Mouse (Mus musculus) CH12.LX (cell line): Measurements from ENCODE around the gene Lrrc4. TPM values are rescaled to one million over a fixed set of nuclear protein-coding genes. Genes with fewer than 3 reads are reported as not detected.

Experiments
- DNase-seq: peaks from one replicate; pipeline ENCODE4 v3.0.0-alpha.2; 2013; ENCODE audit errors: extremely low read depth
- H3K27ac ChIP-seq: 2 replicates; pipeline ENCODE4 v1.5.1; 2012; ENCODE audit warnings: low read depth, mild to moderate bottlenecking, control low read depth, moderate library complexity; ENCODE audit not compliant: insufficient read depth
- H3K27me3 ChIP-seq: replicated peaks from 2 replicates; pipeline ENCODE3; 2012; ENCODE audit warnings: inconsistent platforms
- H3K36me3 ChIP-seq, 2 experiments: replicated peaks in 1 of 2; 2 replicates each; pipeline versions ENCODE3 to v1.6.1; 2012; ENCODE audit warnings: inconsistent platforms in 1 of 2, low read length in 1 of 2, mild to moderate bottlenecking in 1 of 2, mixed read lengths in 1 of 2, moderate library complexity in 1 of 2; ENCODE audit not compliant: control insufficient read depth in 1 of 2, insufficient read depth in 1 of 2
- H3K4me1 ChIP-seq, 2 experiments: 2 replicates each; pipeline ENCODE4 v1.6.1; 2012; ENCODE audit warnings: inconsistent platforms in 1 of 2, moderate library complexity in 1 of 2; ENCODE audit not compliant: insufficient read depth in 2 of 2, control insufficient read depth in 1 of 2
- H3K4me2 ChIP-seq: 2 replicates; pipeline ENCODE4 v1.6.1; 2012; ENCODE audit warnings: low read depth, mild to moderate bottlenecking, control low read depth; ENCODE audit not compliant: poor library complexity, insufficient read depth, severe bottlenecking
- H3K4me3 ChIP-seq, 3 experiments: fragments of 150-350 bp in 1 of 3; sonication (generic) in 1 of 3; replicated peaks in 1 of 3; 2 replicates each; pipeline versions ENCODE3 to v1.5.1; 2011 to 2012; ENCODE audit warnings: low read depth in 2 of 3, low read length in 2 of 3, mild to moderate bottlenecking in 2 of 3, moderate library complexity in 2 of 3, control low read depth in 1 of 3, improper control_type of control experiment in 1 of 3, inconsistent platforms in 1 of 3, mixed read lengths in 1 of 3; ENCODE audit not compliant: poor library complexity in 1 of 3
- H3K79me2 ChIP-seq: replicated peaks from 2 replicates; pipeline ENCODE4 v1.6.1; 2012; ENCODE audit warnings: mild to moderate bottlenecking, moderate library complexity; ENCODE audit not compliant: control insufficient read depth, poor library complexity, insufficient read depth, severe bottlenecking; ENCODE audit errors: extremely low read depth
- H3K9ac ChIP-seq: 2 replicates; pipeline ENCODE4 v1.6.1; 2012; ENCODE audit warnings: low read depth, mild to moderate bottlenecking, control low read depth, moderate library complexity; ENCODE audit not compliant: insufficient read depth
- H3K9me3 ChIP-seq: replicated peaks from 2 replicates; pipeline ENCODE3; 2012; ENCODE audit warnings: low read length, inconsistent platforms, mixed read lengths
- BHLHE40 ChIP-seq: IDR thresholded peaks from 2 replicates; pipeline ENCODE4 v1.6.1; 2011; ENCODE audit warnings: mild to moderate bottlenecking, low read depth, low read length, improper control_type of control experiment
- CHD1 ChIP-seq: IDR thresholded peaks from 2 replicates; pipeline ENCODE4 v1.6.1; 2012; ENCODE audit warnings: low read depth, low read length, improper control_type of control experiment, inconsistent platforms
- E2F4 ChIP-seq: IDR thresholded peaks from 2 replicates; pipeline ENCODE4 v1.6.1; 2011; ENCODE audit warnings: low read depth, low read length, improper control_type of control experiment; ENCODE audit not compliant: insufficient replicate concordance
- GABPA ChIP-seq: IDR thresholded peaks from 2 replicates; pipeline ENCODE4 v1.6.1; 2012; ENCODE audit warnings: low read depth, low read length, improper control_type of control experiment, inconsistent platforms; ENCODE audit not compliant: insufficient replicate concordance
- KAT2A ChIP-seq: IDR thresholded peaks from 2 replicates; pipeline ENCODE4 v1.6.1; 2012; ENCODE audit warnings: low read length, improper control_type of control experiment, inconsistent platforms; ENCODE audit not compliant: insufficient replicate concordance
- MAX ChIP-seq: IDR thresholded peaks from 2 replicates; pipeline ENCODE4 v1.6.1; 2011; ENCODE audit warnings: low read length, improper control_type of control experiment
- MAZ ChIP-seq: IDR thresholded peaks from 2 replicates; pipeline ENCODE4 v1.6.1; 2012; ENCODE audit warnings: low read depth, mild to moderate bottlenecking, inconsistent platforms, low read length, improper control_type of control experiment, moderate library complexity
- MXI1 ChIP-seq: IDR thresholded peaks from 2 replicates; pipeline ENCODE4 v1.6.1; 2011; ENCODE audit warnings: mild to moderate bottlenecking, low read depth, low read length, improper control_type of control experiment
- MYC ChIP-seq: IDR thresholded peaks from 2 replicates; pipeline ENCODE4 v1.6.1; 2011; ENCODE audit warnings: low read depth, mild to moderate bottlenecking, improper control_type of control experiment, low read length
- NRF1 ChIP-seq: IDR thresholded peaks from 2 replicates; pipeline ENCODE4 v1.6.1; 2014; ENCODE audit warnings: low read depth, mild to moderate bottlenecking, inconsistent platforms, low read length, improper control_type of control experiment, moderate library complexity
- PAX5 ChIP-seq: IDR thresholded peaks from 2 replicates; pipeline ENCODE4 v1.6.1; 2012; ENCODE audit warnings: low read length, inconsistent platforms, mixed read lengths
- RAD21 ChIP-seq: IDR thresholded peaks from 2 replicates; pipeline ENCODE4 v1.6.1; 2011; ENCODE audit warnings: low read depth, mild to moderate bottlenecking, low read length, improper control_type of control experiment, moderate library complexity
- RCOR1 ChIP-seq: conservative IDR thresholded peaks from 2 replicates; pipeline ENCODE4 v1.6.1; 2012; ENCODE audit warnings: low read depth, mild to moderate bottlenecking, inconsistent platforms, low read length, improper control_type of control experiment
- SIN3A ChIP-seq: IDR thresholded peaks from 2 replicates; pipeline ENCODE4 v1.6.1; 2012; ENCODE audit warnings: low read length, improper control_type of control experiment, inconsistent platforms
- SMC3 ChIP-seq: IDR thresholded peaks from 2 replicates; pipeline ENCODE4 v1.6.1; 2011; ENCODE audit warnings: low read depth, low read length, improper control_type of control experiment
- UBTF ChIP-seq: IDR thresholded peaks from 2 replicates; pipeline ENCODE4 v1.6.1; 2012; ENCODE audit warnings: low read depth, mild to moderate bottlenecking, inconsistent platforms, low read length, improper control_type of control experiment, moderate library complexity
- USF1 ChIP-seq: IDR thresholded peaks from 2 replicates; pipeline ENCODE4 v1.6.1; 2014; ENCODE audit warnings: low read depth, mild to moderate bottlenecking, inconsistent platforms, low read length, improper control_type of control experiment
- ZC3H11A ChIP-seq: IDR thresholded peaks from 2 replicates; pipeline ENCODE4 v1.6.1; 2012; ENCODE audit warnings: low read depth, mild to moderate bottlenecking, inconsistent platforms, low read length, improper control_type of control experiment
- ZNF384 ChIP-seq: IDR thresholded peaks from 2 replicates; pipeline ENCODE4 v1.6.1; 2012; ENCODE audit warnings: low read depth, low read length, improper control_type of control experiment, inconsistent platforms
- dilution Hi-C: fragments of 300-500 bp; cut with MboI; formaldehyde crosslinking; loops from 2 replicates; pipeline ENCODE4 v1.14.3; 2020; ENCODE audit warnings: low sequenced_read_pairs; ENCODE audit not compliant: extremely low pct_unique_long_range_greater_than_20kb, extremely low pct_ligation_motif_present
- in situ Hi-C: fragments of 300-500 bp; cut with MboI; formaldehyde crosslinking; loops from 3 replicates; pipeline ENCODE4 v1.14.3; 2019; ENCODE audit warnings: low sequenced_read_pairs, low pct_ligation_motif_present, low pct_unique_long_range_greater_than_20kb, mixed read lengths
- polyA plus RNA-seq: library from polyadenylated mRNA; unstranded; fragments of >175 nt; gene quantifications from 2 replicates; pipeline ENCODE4 v1.2.1, GENCODE M21; 2012; ENCODE audit warnings: low read depth; ENCODE audit not compliant: insufficient read length
- total RNA-seq, 2 experiments: library from RNA; depleted of rRNA; stranded (reverse); fragments of 300-350 nt in 1 of 2; fragments of >200 nt in 1 of 2; gene quantifications; 2 replicates each; pipeline ENCODE4 v1.2.3; 2012 to 2014

Lrrc4 gene
- total and polyA plus RNA-seq, 3 experiments, result 0.09 to 0.55 TPM; not detected in 1

GRCm38 (mm10) chr6:28854598-28854997 is 23.1 kb upstream of the Lrrc4 start:
- H3K36me3 ChIP-seq, result peaks cover 29 to 84% of the 10 kb centered on the region in 2 experiments
- peaks cover 0 to 24% of the 10 kb centered on the region in 2 experiments; a peak in 2 of 4 replicates for H3K4me1 ChIP-seq

GRCm38 (mm10) chr6:28853654-28854053 is 22.1 kb upstream of the Lrrc4 start:
- no peak for TF ChIP-seq USF1
- TF ChIP-seq ZC3H11A, result no peak
- TF ChIP-seq CHD1, result no peak
- no peak for TF ChIP-seq MAZ
- no peak for TF ChIP-seq NRF1
- TF ChIP-seq MXI1, result no peak
- TF ChIP-seq KAT2A, result no peak
- TF ChIP-seq BHLHE40, result no peak
- no peak for TF ChIP-seq GABPA
- TF ChIP-seq E2F4, result no peak
- no peak for TF ChIP-seq SMC3
- no peak for TF ChIP-seq RCOR1
- TF ChIP-seq PAX5, result no peak
- no peak for TF ChIP-seq SIN3A
- no peak for TF ChIP-seq RAD21
- TF ChIP-seq MAX, result no peak
- Histone ChIP-seq H3K27me3 (no peaks in the 10 kb centered on the region), H3K9ac (no peak overlapping the region), H3K4me3 (no peak overlapping the region), H3K9me3 (no peaks in the 10 kb centered on the region), H3K79me2 (no peaks in the 10 kb centered on the region), H3K4me2 (no peak overlapping the region), H3K27ac (no peak overlapping the region), H3K36me3 (peaks cover 22 to 84% of the 10 kb centered on the region in 2 experiments), H3K4me1 (peaks cover 0 to 28% of the 10 kb centered on the region in 2 experiments; a peak in 2 of 4 replicates)
- dilution Hi-C loops (no loop called here), in situ Hi-C loops (no loop called here)
- DNase-seq, result no peak

More at GRCm38 (mm10) chr6:28854598-28854997, 23.1 kb upstream of the Lrrc4 start:
- in situ Hi-C loops, result no loop called here
- no peak for TF ChIP-seq MYC
- TF ChIP-seq E2F4, result no peak
- TF ChIP-seq RAD21, result no peak
- no peak for TF ChIP-seq PAX5
- no peak for TF ChIP-seq UBTF
- TF ChIP-seq ZNF384, result no peak
- H3K27me3 ChIP-seq, result no peaks in the 10 kb centered on the region
- no peaks in the 10 kb centered on the region for H3K9me3 ChIP-seq
- H3K4me2 ChIP-seq, result no peak overlapping the region
- no peak overlapping the region for H3K4me3 ChIP-seq
- no peaks in the 10 kb centered on the region for H3K79me2 ChIP-seq
- H3K27ac ChIP-seq, result no peak overlapping the region
- no peak overlapping the region for H3K9ac ChIP-seq
- no peak for DNase-seq
- dilution Hi-C loops, result no loop called here
